Mouse (Mus musculus) limb, embryonic 10.5 days (tissue): ENCODE data around the gene Cyth1. TPM values are rescaled to one million over a fixed set of nuclear protein-coding genes. Genes with fewer than 3 reads are reported as not detected.

Experiments used
- DNase-seq: peaks from one replicate; pipeline ENCODE4 v3.0.0-alpha.2; 2017; ENCODE audit warnings: low spot score
- H3K27ac ChIP-seq: fragments of 300-500 bp; sonication (generic); 2 replicates; pipeline ENCODE4 v1.5.1; 2016; ENCODE audit warnings: mild to moderate bottlenecking
- H3K27me3 ChIP-seq: fragments of 300-500 bp; sonication (generic); 2 replicates; pipeline ENCODE4 v1.6.1; 2016; ENCODE audit warnings: low read depth, mild to moderate bottlenecking; ENCODE audit not compliant: poor library complexity, severe bottlenecking
- H3K36me3 ChIP-seq: fragments of 300-500 bp; sonication (generic); 2 replicates; pipeline ENCODE4 v1.6.1; 2016; ENCODE audit warnings: mild to moderate bottlenecking, moderate library complexity
- H3K4me1 ChIP-seq: fragments of 300-500 bp; sonication (generic); 2 replicates; pipeline ENCODE4 v1.6.1; 2016
- H3K4me3 ChIP-seq: fragments of 300-500 bp; sonication (generic); 2 replicates; pipeline ENCODE4 v1.5.1; 2016; ENCODE audit warnings: mild to moderate bottlenecking, moderate library complexity
- H3K9me3 ChIP-seq: fragments of 300-500 bp; sonication (generic); replicated peaks from 2 replicates; pipeline ENCODE4 v1.6.1; 2016; ENCODE audit warnings: mild to moderate bottlenecking
- WGBS: fragments of 180-500 bp; shearing (Covaris S2); methylation state at CpG from one replicate; pipeline ENCODE4 v1.1.7; 2016; 5-methylcytosine and 5-hydroxymethylcytosine counted together
- polyA plus RNA-seq: library from polyadenylated mRNA; unstranded; fragments of >200 nt; fragmentation: Nextera tagmentation; extraction: Ambion mirVana; gene quantifications from 2 replicates; pipeline ENCODE4 v1.2.1, GENCODE M21; 2016

The Cyth1 gene
- polyA plus RNA-seq, 1 experiment from 2014 or later = 22.6 TPM

DNA sequence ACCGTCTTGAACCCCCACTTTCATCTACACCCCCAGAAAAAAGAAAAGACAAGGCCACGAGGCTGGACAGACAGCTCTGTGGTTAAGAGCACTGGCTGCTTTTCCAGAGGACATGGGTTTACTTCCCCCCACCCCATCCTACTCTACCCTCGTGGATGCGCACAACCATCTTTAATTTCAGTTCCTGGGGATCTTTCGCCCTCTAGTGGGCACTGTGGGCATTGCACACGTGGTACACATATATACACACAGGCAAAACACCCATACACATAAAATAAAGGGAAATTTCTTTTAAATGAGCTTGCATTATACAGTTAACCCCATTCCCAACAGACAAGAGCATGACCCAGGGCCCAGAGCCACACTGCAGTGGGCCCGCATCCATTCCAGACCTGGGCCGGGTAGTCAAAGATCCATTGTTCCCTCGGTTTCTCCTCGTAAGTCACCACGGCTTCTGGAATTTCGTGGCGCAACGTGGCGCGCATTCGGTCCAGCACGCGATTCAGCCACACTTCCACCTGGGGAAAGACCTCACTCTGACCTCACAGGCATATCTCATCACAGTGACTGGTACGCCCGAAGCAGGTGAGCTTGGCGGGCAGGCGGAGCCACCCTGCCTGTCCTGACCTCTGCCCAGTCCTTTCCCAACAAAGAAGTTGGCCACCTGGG lies 157.3 kb downstream of the Cyth1 start:
- peak; percentile 43 for DNase-seq
- WGBS = 85% methylated on average over 23 of the region's 23 CpGs
- Histone ChIP-seq H3K27ac (no peak overlapping the region), H3K27me3 (no peaks in the 10 kb centered on the region), H3K36me3 (no peaks in the 10 kb centered on the region), H3K9me3 (0 out of 2 replicates have a peak, but pooled peaks cover 2% of the 10 kb centered on the region), H3K4me3 (no peak overlapping the region), H3K4me1 (peaks cover 17% of the 10 kb centered on the region)

DNA sequence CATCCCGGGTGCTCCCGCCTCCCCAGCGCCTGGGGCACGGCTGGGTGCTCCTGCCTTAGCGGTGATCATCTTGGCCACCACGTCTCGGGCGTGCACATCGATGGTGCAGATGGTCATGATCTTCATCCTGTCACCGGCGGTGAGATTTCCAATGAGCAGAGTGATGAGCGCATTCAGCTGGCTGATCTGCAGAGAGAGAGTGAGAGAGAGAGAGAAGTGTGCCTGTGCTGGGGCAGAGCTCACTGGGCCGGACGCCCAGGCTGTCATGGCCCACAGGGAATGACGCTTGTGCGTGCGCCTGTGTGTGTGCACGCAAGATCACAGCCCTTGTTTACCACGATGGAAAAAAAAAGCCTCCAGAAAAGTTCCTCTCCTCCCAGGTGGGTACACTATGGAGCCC lies 159.5 kb downstream of the Cyth1 start:
- H3K9me3 ChIP-seq = 0 out of 2 replicates have a peak, but pooled peaks cover 2% of the 10 kb centered on the region
- H3K27ac ChIP-seq = no peak overlapping the region
- H3K36me3 ChIP-seq = no peaks in the 10 kb centered on the region
- WGBS = 87% methylated on average over 19 of the region's 19 CpGs
- DNase-seq = no peak
- no peak overlapping the region for H3K4me3 ChIP-seq
- no peaks in the 10 kb centered on the region for H3K27me3 ChIP-seq
- peaks cover 21% of the 10 kb centered on the region for H3K4me1 ChIP-seq

DNA sequence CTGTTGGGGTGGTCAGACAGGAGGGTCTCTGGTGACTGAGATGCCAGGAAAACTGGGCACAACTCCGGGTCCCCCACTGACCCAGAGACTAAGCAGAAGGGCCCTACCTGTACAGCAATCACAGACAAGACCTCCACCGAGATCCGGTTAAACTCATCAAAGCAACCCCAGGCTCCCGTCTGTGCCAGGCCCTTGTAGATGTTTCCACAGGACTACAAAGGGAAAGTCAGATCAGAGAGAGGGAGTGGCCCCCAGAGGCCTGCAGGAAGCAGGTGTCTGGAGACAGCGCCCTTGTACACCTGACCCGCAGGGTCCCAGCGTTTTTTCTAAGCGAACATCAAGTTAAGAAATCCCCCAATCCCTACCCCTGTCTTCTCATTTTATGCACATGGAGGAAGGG lies 162.4 kb downstream of the Cyth1 start:
- no peak for DNase-seq
- WGBS = 80% methylated on average over 8 of the region's 8 CpGs
- 0 out of 2 replicates have a peak, but pooled peaks cover 1% of the 10 kb centered on the region for H3K9me3 ChIP-seq
- no peak overlapping the region for H3K4me3 ChIP-seq
- H3K36me3 ChIP-seq = no peaks in the 10 kb centered on the region
- no peaks in the 10 kb centered on the region for H3K27me3 ChIP-seq
- 0 out of 2 replicates have a peak overlapping the region, but pooled peaks have one; percentile 2 for H3K27ac ChIP-seq
- peaks cover 31% of the 10 kb centered on the region for H3K4me1 ChIP-seq

DNA sequence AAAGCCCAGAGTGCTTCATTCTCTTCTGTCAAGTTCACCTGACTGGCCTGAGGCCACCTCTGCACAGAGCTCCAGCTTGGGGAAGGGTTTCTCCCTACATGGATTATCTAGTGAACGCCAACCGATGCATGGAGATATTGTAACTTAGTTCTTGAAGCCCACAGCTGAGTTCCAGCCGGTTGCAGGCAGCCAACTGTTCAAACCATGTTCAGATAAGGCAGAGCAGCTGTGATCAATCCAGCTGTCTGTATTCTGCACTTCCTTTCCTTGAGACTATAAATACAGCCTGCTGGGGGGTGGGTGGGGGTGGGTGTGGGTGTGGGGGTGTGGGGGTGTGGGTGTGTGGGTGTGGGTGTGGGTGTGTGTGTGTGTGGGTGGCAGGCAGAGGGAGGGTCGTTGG lies 163.2 kb downstream of the Cyth1 start:
- H3K4me3 ChIP-seq = no peak overlapping the region
- H3K27me3 ChIP-seq = no peaks in the 10 kb centered on the region
- DNase-seq = no peak
- H3K9me3 ChIP-seq = no peaks in the 10 kb centered on the region
- no peak overlapping the region for H3K27ac ChIP-seq
- peaks cover 32% of the 10 kb centered on the region for H3K4me1 ChIP-seq
- no peaks in the 10 kb centered on the region for H3K36me3 ChIP-seq
- WGBS = 90% methylated on average over 4 of the region's 4 CpGs

DNA sequence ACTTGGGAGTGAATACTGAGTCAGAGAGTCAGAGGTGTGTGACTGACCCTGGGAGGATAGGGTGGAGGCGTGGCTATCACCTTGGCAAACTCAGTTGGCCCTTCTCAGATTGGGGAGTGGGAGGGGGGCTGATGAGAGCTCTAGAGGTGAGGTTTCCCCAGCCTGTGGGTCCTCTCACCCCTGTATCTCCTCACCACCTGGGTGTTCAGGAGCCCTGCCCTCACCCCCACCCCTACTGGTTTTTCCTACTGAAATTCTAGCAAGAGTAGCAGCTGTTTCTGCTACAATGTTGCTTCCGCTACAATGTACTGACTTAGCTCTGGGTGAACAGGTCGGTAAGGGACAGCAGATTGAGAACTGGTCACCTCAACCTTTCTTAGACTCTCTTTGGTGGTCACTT lies 164.1 kb downstream of the Cyth1 start:
- WGBS = 65% methylated on average over 3 of the region's 3 CpGs
- DNase-seq = no peak
- H3K9me3 ChIP-seq = no peaks in the 10 kb centered on the region
- peaks cover 33% of the 10 kb centered on the region for H3K4me1 ChIP-seq
- no peaks in the 10 kb centered on the region for H3K27me3 ChIP-seq
- no peaks in the 10 kb centered on the region for H3K36me3 ChIP-seq
- no peak overlapping the region for H3K4me3 ChIP-seq
- H3K27ac ChIP-seq = no peak overlapping the region

DNA sequence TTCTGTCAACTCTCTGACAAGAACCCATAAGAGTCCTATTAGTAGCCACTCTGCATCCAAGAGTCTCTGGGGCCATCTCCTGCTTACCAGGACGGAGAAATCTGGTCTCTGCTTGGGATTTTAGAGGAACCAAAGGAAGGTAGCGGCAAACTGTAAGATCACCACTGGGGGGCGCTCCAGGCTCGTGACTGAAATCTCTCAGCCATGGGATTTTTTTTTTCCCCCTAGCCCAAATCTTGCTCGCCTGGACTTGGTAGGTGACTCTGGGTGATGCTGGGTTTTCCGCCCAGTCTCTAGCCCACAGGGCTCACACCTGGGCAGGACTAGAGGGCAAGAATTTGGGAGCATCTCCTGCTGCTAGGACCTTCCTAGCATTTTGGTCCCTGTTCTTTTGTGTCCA lies 164.6 kb downstream of the Cyth1 start:
- Histone ChIP-seq H3K27ac (peak overlapping the region; percentile 42; the same call in 1 of the 2 replicates), H3K36me3 (no peaks in the 10 kb centered on the region), H3K27me3 (no peaks in the 10 kb centered on the region), H3K4me3 (no peak overlapping the region), H3K9me3 (no peaks in the 10 kb centered on the region), H3K4me1 (peaks cover 33% of the 10 kb centered on the region)
- DNase-seq = peak; percentile 88
- 8% methylated on average over 6 of the region's 6 CpGs for WGBS

DNA sequence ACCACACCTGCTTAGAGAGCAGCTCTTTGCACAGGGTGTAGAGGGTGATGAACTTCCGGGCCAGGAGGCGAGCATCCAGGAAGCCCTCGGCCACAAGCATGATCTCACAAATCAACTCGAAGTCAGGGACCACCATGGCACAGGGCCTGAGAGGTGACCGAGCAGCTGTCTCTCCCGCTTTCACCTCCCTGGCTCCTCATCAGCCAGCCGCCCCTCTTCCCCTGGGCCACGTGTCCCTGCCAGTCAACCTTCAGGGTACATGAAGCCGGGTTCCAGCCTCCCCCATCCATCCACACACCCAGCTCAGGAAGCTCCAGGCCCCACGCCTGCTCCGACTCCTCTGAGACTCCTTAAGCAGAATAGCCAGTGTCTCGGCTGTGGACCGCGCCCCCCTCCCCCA lies 166.1 kb downstream of the Cyth1 start:
- Histone ChIP-seq H3K9me3 (no peaks in the 10 kb centered on the region), H3K4me1 (peaks cover 33% of the 10 kb centered on the region), H3K36me3 (no peaks in the 10 kb centered on the region), H3K4me3 (no peak overlapping the region), H3K27ac (peak overlapping the region; percentile 39; the same call in 1 of the 2 replicates), H3K27me3 (no peaks in the 10 kb centered on the region)
- WGBS = 87% methylated on average over 14 of the region's 14 CpGs
- DNase-seq = no peak

Other genes starting within 250 kb of the Cyth1 start
- gene Dnah17, start 118.0 kb downstream of the Cyth1 start, polyA plus RNA-seq = 0.23 and 0.24 TPM in 2 replicates
- gene Usp36, start 41.7 kb upstream of the Cyth1 start, polyA plus RNA-seq = 25.6 and 27.4 TPM in 2 replicates
- gene Cep295nl, start 93.9 kb upstream of the Cyth1 start, polyA plus RNA-seq = 0.61 and 1.1 TPM in 2 replicates
- 35.4 and 49.6 TPM in 2 replicates for gene Timp2, start 107.1 kb upstream of the Cyth1 start, polyA plus RNA-seq
- 2.7 and 3.4 TPM in 2 replicates for gene Lgals3bp, start 153.5 kb upstream of the Cyth1 start, polyA plus RNA-seq
- gene Cant1, start 170.5 kb upstream of the Cyth1 start, polyA plus RNA-seq = 24.1 and 25.9 TPM in 2 replicates
- 1.9 and 3.1 TPM in 2 replicates for gene C1qtnf1, start 179.6 kb upstream of the Cyth1 start, polyA plus RNA-seq
- 7.1 and 8.8 TPM in 2 replicates for gene Engase, start 228.2 kb upstream of the Cyth1 start, polyA plus RNA-seq